Mouse (Mus musculus) monocyte, adult 5-6 weeks (primary cell): Measurements from ENCODE around the gene Nacad. TPM values are rescaled to one million over a fixed set of nuclear protein-coding genes. Genes with fewer than 3 reads are reported as not detected.
A peak's percentile ranks its signal among the peaks of the same experiment; 100 is the strongest.

Experiments used
- ATAC-seq: fragments of 153-309, 156-312 bp; replicated peaks from 2 replicates; pipeline ENCODE4 v1.8.0; 2017; ENCODE audit warnings: mild to moderate bottlenecking; ENCODE audit not compliant: low TSS enrichment, insufficient number of reproducible peaks, severe bottlenecking, poor library complexity, low FRiP score
- total RNA-seq: library from RNA; stranded (forward); fragments of 200-1000, 200-491, 200-594 nt; gene quantifications from 3 replicates; pipeline ENCODE4 v1.2.3, GENCODE M21; 2017

Gene Nacad
- total RNA-seq, 1 experiment from 2014 or later, result 2.7 TPM

DNA sequence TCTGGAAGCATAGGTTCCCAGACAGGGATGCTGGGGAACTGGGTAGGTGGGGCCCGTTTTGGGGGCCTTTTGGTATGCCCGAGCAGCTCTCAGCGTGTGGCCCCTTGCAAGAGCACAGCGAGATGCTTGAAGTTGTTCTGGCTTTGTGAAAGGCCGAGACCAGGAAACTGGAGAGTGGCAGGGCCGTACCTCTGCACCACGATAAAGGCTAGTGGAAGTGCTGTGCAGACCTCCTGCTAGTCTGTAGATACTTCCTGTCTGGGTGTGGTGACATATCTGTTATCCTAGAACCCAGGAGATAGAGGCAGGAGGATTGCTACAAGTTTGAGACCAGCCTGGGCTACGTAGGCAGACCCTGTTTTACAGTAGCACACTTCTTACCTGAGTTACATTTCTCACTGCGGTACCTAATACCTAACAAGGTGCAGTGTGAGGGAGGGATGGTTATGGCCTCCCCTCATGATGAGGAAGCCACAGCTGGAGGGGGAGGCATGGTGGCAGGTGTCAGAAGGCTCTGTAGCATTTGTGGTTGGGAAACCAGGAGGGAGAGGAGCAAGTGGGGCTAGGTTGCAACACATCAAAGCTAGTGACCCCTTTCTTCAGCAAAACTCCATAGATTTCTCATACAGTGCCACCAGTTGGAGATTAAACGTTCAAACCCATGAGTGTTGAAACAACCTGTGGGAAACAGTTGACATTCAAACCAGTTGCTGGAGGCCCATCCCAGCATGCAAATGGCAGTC, 14.7 kb downstream of the Nacad start:
- ATAC-seq, result peak; percentile 3

DNA sequence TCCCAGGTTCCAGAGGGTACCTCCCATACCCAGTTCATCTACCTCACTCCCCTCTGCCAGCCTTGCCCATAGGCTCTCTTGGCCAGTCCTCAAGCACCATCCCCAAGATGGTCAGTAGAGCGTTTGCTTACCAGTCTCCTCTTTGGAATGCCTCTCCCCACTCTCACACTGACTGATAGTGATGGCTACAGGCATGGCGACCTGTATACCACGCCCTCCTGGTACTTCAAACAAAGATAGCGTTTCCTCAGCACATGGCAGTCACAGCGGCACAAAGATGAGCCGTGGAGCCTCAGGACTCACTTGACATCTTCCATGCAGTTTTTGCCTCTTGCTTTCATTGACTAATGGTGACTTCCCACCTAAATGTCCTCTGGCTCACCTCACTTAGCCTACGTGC, 16.0 kb downstream of the Nacad start:
- ATAC-seq, result no peak

GRCm38 (mm10) chr11:6588295-6588694, 17.6 kb downstream of the Nacad start:
- no peak for ATAC-seq

DNA sequence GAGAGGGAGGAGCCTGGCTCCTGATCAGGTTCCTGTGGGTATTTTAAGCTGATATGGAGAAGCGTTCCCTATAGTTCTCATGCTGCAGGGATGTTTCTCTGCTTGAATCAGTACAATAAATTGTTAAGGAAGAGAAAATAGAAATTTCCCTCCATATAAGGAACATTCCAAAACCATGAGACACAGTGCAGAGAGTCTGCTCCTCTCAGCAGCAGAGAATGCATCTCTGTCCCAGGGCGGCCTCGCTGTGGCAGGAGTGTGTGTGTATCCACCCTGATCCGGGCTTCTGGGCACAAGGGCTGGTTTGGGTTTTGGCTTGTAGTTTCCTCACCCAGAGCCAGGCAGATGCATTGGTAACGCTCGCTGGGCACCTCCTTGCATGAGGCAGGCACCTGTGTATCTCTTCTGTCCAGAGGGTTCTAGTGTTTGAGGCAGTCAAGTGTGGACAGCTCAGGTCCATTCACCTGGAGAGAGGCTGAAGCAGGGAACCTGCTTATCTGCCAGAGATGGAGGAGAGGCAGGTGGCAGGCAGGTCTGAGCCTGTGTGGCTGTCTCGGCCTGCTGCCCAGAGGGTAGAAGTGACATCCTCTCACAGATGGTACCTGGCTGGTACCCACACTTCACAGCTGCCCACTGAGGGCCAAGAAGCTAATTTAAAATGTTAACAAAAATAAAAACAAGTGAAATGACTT, 18.5 kb downstream of the Nacad start:
- ATAC-seq, result no peak

DNA sequence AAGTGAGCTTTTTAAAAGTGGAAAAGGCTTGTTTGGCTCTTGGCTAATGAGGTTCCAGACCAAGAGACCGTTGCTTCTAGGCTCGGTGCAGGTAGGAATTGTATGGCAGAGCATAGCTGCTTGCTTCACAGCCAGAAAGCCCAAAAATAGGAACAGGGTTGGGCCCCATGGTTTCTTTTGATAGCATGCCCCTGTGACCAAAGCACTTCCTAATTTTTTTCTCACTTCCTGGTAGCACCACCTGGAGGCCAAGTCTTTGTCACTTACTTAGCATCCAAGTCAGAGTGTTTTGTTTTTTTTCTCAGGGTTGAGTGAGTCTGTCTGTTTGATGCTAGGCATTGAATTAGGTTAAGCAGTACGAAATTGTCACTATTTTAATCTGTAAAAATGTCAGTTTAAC, 19.2 kb downstream of the Nacad start:
- ATAC-seq, result peak; percentile 65

DNA sequence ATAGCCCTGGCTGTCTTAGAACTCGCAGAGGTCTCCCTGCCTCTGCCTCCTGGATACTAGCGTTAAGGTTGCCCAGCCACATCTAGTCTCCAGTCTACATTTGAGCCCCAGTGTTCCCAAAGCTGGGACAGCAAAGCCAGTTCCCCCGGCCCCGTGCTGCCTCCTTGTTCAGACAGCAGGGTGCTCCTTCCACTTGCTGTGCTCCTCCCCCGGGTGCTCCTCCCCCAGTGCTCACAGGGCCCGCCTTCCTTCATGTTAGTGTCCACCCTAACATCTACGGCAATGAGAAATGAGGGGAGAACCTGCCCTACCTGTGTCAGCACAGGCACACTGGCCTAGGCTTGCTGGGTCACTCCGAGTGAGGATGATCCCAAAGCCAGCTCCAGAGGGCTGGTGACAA, 20.1 kb downstream of the Nacad start:
- ATAC-seq, result no peak

DNA sequence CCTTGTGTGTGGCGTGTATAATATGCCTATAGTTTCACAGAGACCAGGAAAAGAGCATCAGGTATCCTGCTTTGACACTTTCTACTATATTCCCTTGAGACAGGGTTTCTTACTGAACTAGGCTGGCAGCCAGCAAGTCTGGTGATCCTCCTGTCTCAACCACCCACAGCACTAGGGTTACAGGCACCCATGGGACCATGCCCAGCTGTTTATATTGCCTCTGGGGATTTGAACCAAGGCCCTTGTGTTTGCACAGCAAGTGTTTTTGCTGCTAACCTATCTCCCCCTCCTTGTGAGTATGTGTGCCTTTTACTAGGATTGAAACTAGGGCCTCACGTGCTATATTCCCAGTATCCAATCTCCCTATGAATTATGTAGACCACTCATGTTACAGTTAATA, 24.3 kb downstream of the Nacad start:
- no peak for ATAC-seq

- no peak for ATAC-seq
Observed at GRCm38 (mm10) chr11:6580065-6580750, 25.6 kb downstream of the Nacad start.

DNA sequence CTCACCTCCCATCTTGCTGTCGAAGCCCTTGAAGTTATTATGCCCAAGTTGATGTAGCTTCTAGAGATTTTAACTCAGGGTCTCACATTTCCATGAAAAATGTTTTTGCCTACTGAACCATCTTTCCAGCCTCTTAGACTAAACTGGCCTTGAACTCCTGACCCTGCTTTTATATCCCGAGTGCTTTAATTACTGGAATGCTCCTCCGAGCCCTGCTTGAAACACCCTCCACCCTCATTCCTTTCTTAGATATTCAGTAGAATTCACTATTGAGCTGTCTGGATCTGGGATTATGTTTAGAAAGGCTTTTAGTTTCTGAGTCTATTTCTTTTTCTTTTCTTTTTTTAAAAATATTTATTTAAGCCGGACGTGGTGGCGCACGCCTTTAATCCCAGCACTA, 26.5 kb downstream of the Nacad start:
- ATAC-seq, result no peak

DNA sequence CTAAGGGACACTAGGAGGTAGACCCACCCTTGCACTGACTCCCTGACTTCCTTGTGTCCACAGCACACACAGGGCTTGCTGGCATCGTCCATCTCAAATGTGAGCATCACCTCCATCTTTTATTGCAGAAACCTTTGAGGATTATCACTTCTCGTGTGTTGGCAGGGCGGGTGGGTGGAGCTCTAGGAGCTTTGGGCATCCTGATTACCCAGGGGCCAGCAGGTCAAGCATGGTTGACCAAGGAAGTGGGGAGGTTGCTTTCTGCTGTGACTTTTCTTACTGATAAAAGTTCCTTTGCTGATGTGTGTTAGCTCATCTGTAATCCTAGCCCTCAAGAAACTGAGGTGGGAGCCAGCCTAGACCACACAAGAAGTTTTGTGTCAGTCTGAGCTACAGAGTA, 29.7 kb downstream of the Nacad start:
- no peak for ATAC-seq

DNA sequence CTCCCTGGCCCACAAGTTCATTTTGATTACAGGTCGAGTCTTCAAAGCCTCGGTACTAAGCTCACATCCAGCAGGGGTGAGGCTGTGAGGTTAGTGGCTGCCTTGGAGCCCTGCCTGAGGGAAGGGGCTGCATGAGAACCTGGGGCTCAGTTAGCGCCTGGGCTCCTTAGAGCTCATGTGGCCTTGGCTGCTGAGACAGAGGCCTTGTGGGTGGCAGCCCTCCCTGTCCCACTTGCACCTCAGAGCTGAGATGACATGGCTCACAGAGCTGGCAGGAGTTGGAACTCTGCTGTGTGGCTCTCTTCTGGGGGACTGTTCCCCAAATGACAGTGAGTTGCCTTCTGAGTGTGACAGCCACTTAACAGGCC, 36.5 kb downstream of the Nacad start:
- ATAC-seq, result no peak

GRCm38 (mm10) chr11:6568584-6569409, 37.1 kb downstream of the Nacad start:
- ATAC-seq, result no peak; the same call in 1 of the 2 replicates

- ATAC-seq, result 0 out of 2 replicates have a peak, but pooled peaks have one; percentile 14
Observed at GRCm38 (mm10) chr11:6567951-6568350, 37.9 kb downstream of the Nacad start.

GRCm38 (mm10) chr11:6566496-6566895, 39.4 kb downstream of the Nacad start:
- no peak for ATAC-seq

- ATAC-seq, result no peak
Observed at GRCm38 (mm10) chr11:6563201-6563600, 42.7 kb downstream of the Nacad start.

DNA sequence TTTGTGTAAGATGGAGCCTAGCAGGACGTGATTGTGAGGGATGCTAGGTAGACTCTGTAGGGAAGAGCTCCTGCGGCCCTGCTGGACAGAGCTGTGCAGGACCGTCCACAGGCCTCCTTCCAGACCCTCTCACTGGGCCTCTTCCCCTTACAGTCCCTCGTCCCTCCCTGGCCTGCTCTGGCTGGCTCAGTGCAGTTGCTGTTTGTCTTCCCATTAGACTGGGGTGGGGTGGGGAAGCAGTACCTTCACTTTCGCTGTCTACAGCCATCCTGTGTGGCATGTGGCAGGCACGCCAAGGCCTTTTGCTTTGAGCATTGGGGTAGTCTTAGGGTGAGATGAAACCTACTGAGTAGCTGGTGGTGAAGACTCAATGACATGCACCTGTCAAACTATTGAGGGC, 43.5 kb downstream of the Nacad start:
- ATAC-seq, result peak; percentile 73

DNA sequence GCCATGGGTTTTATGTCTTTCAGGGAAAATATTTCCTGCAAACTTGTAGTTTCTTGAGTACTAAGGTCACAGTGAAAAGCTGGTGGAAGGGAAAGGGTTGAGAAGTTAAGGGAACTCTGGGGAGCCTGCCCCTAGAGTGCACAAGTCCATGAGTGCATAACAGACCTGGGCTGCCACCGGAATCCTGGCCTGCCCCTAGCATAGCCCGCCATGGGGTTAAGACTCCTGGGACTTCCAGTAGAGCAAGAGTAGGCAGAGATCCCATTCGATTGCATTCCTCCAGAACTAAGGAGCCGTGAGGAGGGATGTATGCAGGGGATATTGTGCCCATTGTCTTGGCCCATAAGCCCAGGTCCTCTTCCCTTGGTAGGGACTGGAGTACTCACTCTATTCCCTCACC, 44.4 kb downstream of the Nacad start:
- no peak for ATAC-seq

GRCm38 (mm10) chr11:6560655-6561360, 45.0 kb downstream of the Nacad start:
- peak; percentile 65 for ATAC-seq
